Mouse (Mus musculus): ENCODE results near the gene Strbp. TPM values are rescaled to one million over a fixed set of nuclear protein-coding genes. Genes with fewer than 3 reads are reported as not detected.

Strbp gene
- total and polyA plus RNA-seq, 3 experiments, result 38.4 to 61.8 (median 48.5) TPM

- Histone ChIP-seq H3K4me2 (ENCODE audit: insufficient read depth, low read depth, poor library complexity, severe bottlenecking) (no peak overlapping the region), H3K27ac (ENCODE audit: insufficient read depth, low read depth) (no peak overlapping the region), H3K79me2 (replicated peaks; ENCODE audit: control insufficient read depth, extremely low read depth, insufficient read depth, poor library complexity, severe bottlenecking) (no peaks in the 10 kb centered on the region), H3K4me3 (replicated peaks in 1 of 3; ENCODE audit: low read depth in 2 of 3, low read length in 2 of 3, poor library complexity in 1 of 3) (no peak overlapping the region), H3K27me3 (replicated peaks) (no peaks in the 10 kb centered on the region), H3K9ac (ENCODE audit: insufficient read depth, low read depth) (no peak overlapping the region), H3K36me3 (replicated peaks in 1 of 2; ENCODE audit: control insufficient read depth in 1 of 2, insufficient read depth in 1 of 2, low read length in 1 of 2) (no peaks in the 10 kb centered on the region), H3K9me3 (replicated peaks; ENCODE audit: low read length) (no peaks in the 10 kb centered on the region), H3K4me1 (ENCODE audit: control insufficient read depth in 1 of 2, insufficient read depth in 2 of 2) (peaks cover 0 to 15% of the 10 kb centered on the region in 2 experiments; a peak in 2 of 4 replicates)
- TF ChIP-seq JUN (IDR thresholded peaks at IDR 0.05; ENCODE audit: insufficient read depth, low read depth, low read length), result no peak
- TF ChIP-seq USF1 (IDR thresholded peaks at IDR 0.05; ENCODE audit: low read depth, low read length), result no peak
- TF ChIP-seq USF2 (conservative IDR thresholded peaks at IDR 0.05; ENCODE audit: low read depth, low read length), result no peak
- TF ChIP-seq ZC3H11A (IDR thresholded peaks at IDR 0.05; ENCODE audit: low read depth, low read length), result no peak
- no peak for TF ChIP-seq IRF4 (IDR thresholded peaks at IDR 0.05; ENCODE audit: low read depth, low read length)
- no peak for TF ChIP-seq CHD1 (IDR thresholded peaks at IDR 0.05; ENCODE audit: low read depth, low read length)
- TF ChIP-seq ZMIZ1 (IDR thresholded peaks at IDR 0.05; ENCODE audit: low read depth, low read length), result no peak
- TF ChIP-seq TCF12 (IDR thresholded peaks at IDR 0.05; ENCODE audit: low read depth, low read length), result no peak
- no peak for TF ChIP-seq KAT2A (IDR thresholded peaks at IDR 0.05; ENCODE audit: insufficient replicate concordance, low read length)
- in situ Hi-C loops (cut with MboI; ENCODE audit: low pct_ligation_motif_present, low pct_unique_long_range_greater_than_20kb, low sequenced_read_pairs), result no loop called here
- DNase-seq (ENCODE audit: extremely low read depth), result no peak
- dilution Hi-C loops (cut with MboI; ENCODE audit: extremely low pct_ligation_motif_present, extremely low pct_unique_long_range_greater_than_20kb, low sequenced_read_pairs), result no loop called here
Observed at GRCm38 (mm10) chr2:37746293-37747049, 42.8 kb upstream of the Strbp start.

- no peak overlapping the region for H3K4me3 ChIP-seq (replicated peaks in 1 of 3; ENCODE audit: low read depth in 2 of 3, low read length in 2 of 3, poor library complexity in 1 of 3)
- no peaks in the 10 kb centered on the region for H3K79me2 ChIP-seq (replicated peaks; ENCODE audit: control insufficient read depth, extremely low read depth, insufficient read depth, poor library complexity, severe bottlenecking)
- no peak overlapping the region for H3K27ac ChIP-seq (ENCODE audit: insufficient read depth, low read depth)
- in situ Hi-C loops (cut with MboI; ENCODE audit: low pct_ligation_motif_present, low pct_unique_long_range_greater_than_20kb, low sequenced_read_pairs), result no loop called here
- DNase-seq (ENCODE audit: extremely low read depth), result no peak
- peaks cover 0 to 11% of the 10 kb centered on the region in 2 experiments; a peak in 2 of 4 replicates for H3K4me1 ChIP-seq (ENCODE audit: control insufficient read depth in 1 of 2, insufficient read depth in 2 of 2)
- H3K36me3 ChIP-seq (replicated peaks in 1 of 2; ENCODE audit: control insufficient read depth in 1 of 2, insufficient read depth in 1 of 2, low read length in 1 of 2), result no peaks in the 10 kb centered on the region
- no peak for TF ChIP-seq MAZ (IDR thresholded peaks at IDR 0.05; ENCODE audit: low read depth, low read length)
- no peak for TF ChIP-seq USF2 (conservative IDR thresholded peaks at IDR 0.05; ENCODE audit: low read depth, low read length)
- TF ChIP-seq GABPA (IDR thresholded peaks at IDR 0.05; ENCODE audit: insufficient replicate concordance, low read depth, low read length), result no peak
- TF ChIP-seq ELF1 (IDR thresholded peaks at IDR 0.05; ENCODE audit: low read depth, low read length), result no peak
- no peak for TF ChIP-seq MAFK (IDR thresholded peaks at IDR 0.05; ENCODE audit: insufficient replicate concordance, low read length)
- no peak for TF ChIP-seq CHD2 (IDR thresholded peaks at IDR 0.05; ENCODE audit: low read length)
- TF ChIP-seq JUND (conservative IDR thresholded peaks at IDR 0.05; ENCODE audit: low read depth, low read length), result no peak
- TF ChIP-seq SMC3 (IDR thresholded peaks at IDR 0.05; ENCODE audit: low read depth, low read length), result no peak
- TF ChIP-seq NRF1 (IDR thresholded peaks at IDR 0.05; ENCODE audit: low read depth, low read length), result no peak
- TF ChIP-seq MXI1 (IDR thresholded peaks at IDR 0.05; ENCODE audit: low read depth, low read length), result no peak
- no peak for TF ChIP-seq MEF2A (IDR thresholded peaks at IDR 0.05; ENCODE audit: borderline replicate concordance, low read depth, low read length)
- no peak for TF ChIP-seq NELFE (IDR thresholded peaks at IDR 0.05; ENCODE audit: low read depth, low read length)
- H3K4me2 ChIP-seq (ENCODE audit: insufficient read depth, low read depth, poor library complexity, severe bottlenecking), result no peak overlapping the region
- H3K27me3 ChIP-seq (replicated peaks), result no peaks in the 10 kb centered on the region
- H3K9me3 ChIP-seq (replicated peaks; ENCODE audit: low read length), result no peaks in the 10 kb centered on the region
- dilution Hi-C loops (cut with MboI; ENCODE audit: extremely low pct_ligation_motif_present, extremely low pct_unique_long_range_greater_than_20kb, low sequenced_read_pairs), result no loop called here
- no peak overlapping the region for H3K9ac ChIP-seq (ENCODE audit: insufficient read depth, low read depth)
Observed at GRCm38 (mm10) chr2:37744773-37745395, 41.2 kb upstream of the Strbp start.

Measured in CH12.LX (cell line).